Mouse (Mus musculus) MEL (cell line): ENCODE results near the gene Slc4a2.

Experiments
- CTCF ChIP-seq, 3 experiments: IDR thresholded peaks in 2 of 3; conservative IDR thresholded peaks in 1 of 3; 2 replicates each; pipeline ENCODE4 v1.5.1; 2011 to 2012; ENCODE audit warnings: low read length in 3 of 3, low read depth in 2 of 3, mild to moderate bottlenecking in 2 of 3, improper control_type of control experiment in 1 of 3, inconsistent platforms in 1 of 3, mixed read lengths in 1 of 3, moderate library complexity in 1 of 3; ENCODE audit not compliant: control insufficient read depth in 1 of 3, insufficient read depth in 1 of 3, poor library complexity in 1 of 3, severe bottlenecking in 1 of 3
- E2F4 ChIP-seq: IDR thresholded peaks from 2 replicates; pipeline ENCODE4 v1.6.1; 2011; ENCODE audit warnings: low read depth, low read length, improper control_type of control experiment, borderline replicate concordance
- HCFC1 ChIP-seq: IDR thresholded peaks from 2 replicates; pipeline ENCODE4 v1.6.1; 2012; ENCODE audit warnings: low read depth, mild to moderate bottlenecking, inconsistent platforms, low read length, improper control_type of control experiment, moderate library complexity
- MYC ChIP-seq: IDR thresholded peaks from 2 replicates; pipeline ENCODE4 v1.6.1; 2011; ENCODE audit warnings: low read depth, mild to moderate bottlenecking, low read length, improper control_type of control experiment, moderate library complexity
- SMC3 ChIP-seq: IDR thresholded peaks from 2 replicates; pipeline ENCODE4 v1.6.1; 2011; ENCODE audit warnings: low read depth, low read length, improper control_type of control experiment
- USF1 ChIP-seq: IDR thresholded peaks from 2 replicates; pipeline ENCODE4 v1.6.1; 2014; ENCODE audit warnings: low read depth, mild to moderate bottlenecking, inconsistent platforms, low read length, improper control_type of control experiment, moderate library complexity

DNA sequence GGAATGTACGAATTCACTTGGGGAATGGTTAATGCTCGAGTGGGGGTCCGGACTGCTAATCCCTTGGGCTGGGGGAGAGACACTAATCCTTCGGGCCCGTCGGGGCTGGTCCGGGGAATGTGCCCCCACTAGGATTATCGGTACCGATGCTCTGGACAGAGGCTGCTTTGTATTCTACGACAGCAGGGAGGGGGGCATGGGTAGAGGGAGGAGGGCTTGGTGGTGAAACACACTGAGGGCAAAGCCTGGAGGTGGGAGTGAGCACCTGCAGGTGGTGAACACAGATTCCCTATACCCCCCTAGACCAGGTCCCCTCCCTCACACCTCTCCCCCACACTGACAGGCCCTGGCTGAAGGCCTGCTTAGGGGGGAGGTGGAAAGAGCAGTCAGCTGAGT, 2.4 kb downstream of the Slc4a2 start:
- TF ChIP-seq SMC3 (no peak), CTCF (IDR thresholded peaks at IDR 0.05 in 2 of 3, conservative IDR thresholded peaks at IDR 0.05 in 1 of 3; ENCODE audit: control insufficient read depth in 1 of 3, insufficient read depth in 1 of 3, low read depth in 2 of 3, low read length in 3 of 3, poor library complexity in 1 of 3, severe bottlenecking in 1 of 3) (no peak), HCFC1 (no peak), USF1 (no peak), E2F4 (no peak), MYC (no peak)
